Mouse (Mus musculus) forelimb bud, embryonic 11.5 days (tissue): ENCODE measurements around the gene Gm17359.

ENCODE experiments used
- DNase-seq: peaks from one replicate; pipeline ENCODE4 v3.0.0-alpha.2; 2012; ENCODE audit warnings: low read depth, low spot score

Gene Gm17359

GRCm38 (mm10) chr3:79336044-79336766 is at the start of gene Gm17359:
Gene Gm17359 (plus strand): TSS chr3:79336661.
- no peak for DNase-seq

GRCm38 (mm10) chr3:79287108-79287576 is 49.3 kb upstream of the Gm17359 start:
- DNase-seq = peak; percentile 90

GRCm38 (mm10) chr3:79287699-79288458 is 48.6 kb upstream of the Gm17359 start:
- peak; percentile 18 for DNase-seq

GRCm38 (mm10) chr3:79289050-79289449 is 47.4 kb upstream of the Gm17359 start:
- no peak for DNase-seq

GRCm38 (mm10) chr3:79293023-79293422 is 43.4 kb upstream of the Gm17359 start:
- DNase-seq = no peak

- no peak for DNase-seq
Observed at GRCm38 (mm10) chr3:79294701-79295100, 41.8 kb upstream of the Gm17359 start.

- DNase-seq = no peak
Observed at GRCm38 (mm10) chr3:79296049-79296448, 40.4 kb upstream of the Gm17359 start.

- DNase-seq = no peak
Observed at GRCm38 (mm10) chr3:79296586-79296985, 39.9 kb upstream of the Gm17359 start.

- no peak for DNase-seq
Observed at GRCm38 (mm10) chr3:79297281-79297680, 39.2 kb upstream of the Gm17359 start.

- no peak for DNase-seq
Observed at GRCm38 (mm10) chr3:79299401-79299800, 37.1 kb upstream of the Gm17359 start.

GRCm38 (mm10) chr3:79308605-79309004 is 27.9 kb upstream of the Gm17359 start:
- DNase-seq = no peak

- DNase-seq = no peak
Observed at GRCm38 (mm10) chr3:79310184-79310583, 26.3 kb upstream of the Gm17359 start.

GRCm38 (mm10) chr3:79311895-79312294 is 24.6 kb upstream of the Gm17359 start:
- no peak for DNase-seq

GRCm38 (mm10) chr3:79314006-79314698 is 22.3 kb upstream of the Gm17359 start:
- DNase-seq = peak; percentile 57

- DNase-seq = peak; percentile 20
Observed at GRCm38 (mm10) chr3:79324697-79325526, 11.5 kb upstream of the Gm17359 start.

- peak; percentile 27 for DNase-seq
Observed at GRCm38 (mm10) chr3:79329691-79330315, 6.7 kb upstream of the Gm17359 start.

GRCm38 (mm10) chr3:79333051-79333450 is 3.4 kb upstream of the Gm17359 start:
- no peak for DNase-seq

GRCm38 (mm10) chr3:79333643-79334200 is 2.7 kb upstream of the Gm17359 start:
- DNase-seq = no peak

- DNase-seq = no peak
Observed at GRCm38 (mm10) chr3:79340737-79341136, 4.3 kb downstream of the Gm17359 start.

GRCm38 (mm10) chr3:79342961-79343735 is 6.7 kb downstream of the Gm17359 start:
- DNase-seq = no peak
